Mouse (Mus musculus) right cerebral cortex, postnatal 4 days (tissue): ENCODE results near the gene Pctp.

Experiments used
- DNase-seq: peaks from one replicate; pipeline ENCODE4 v3.0.0-alpha.2; 2022

The Pctp gene

GRCm38 (mm10) chr11:89971296-89971695 lies 31.4 kb downstream of the Pctp start:
- no peak for DNase-seq

DNA sequence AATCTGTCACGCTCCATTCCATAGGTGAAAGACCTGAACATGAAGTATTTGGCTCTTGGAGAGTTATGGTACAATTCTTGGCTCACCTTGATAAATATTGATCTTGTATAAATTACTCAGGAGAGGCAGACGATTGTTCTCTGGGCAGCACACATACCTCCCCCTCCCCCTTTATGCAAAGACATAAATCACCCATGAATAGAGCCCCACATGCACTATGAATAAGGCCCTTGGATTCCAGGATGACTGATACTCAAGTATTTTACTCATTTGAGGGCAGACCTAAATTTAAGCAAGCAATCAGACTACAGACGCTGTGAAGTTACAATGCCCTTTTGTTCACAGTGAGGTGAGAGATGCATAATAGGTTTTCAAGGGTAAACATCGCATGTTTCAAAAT lies 32.0 kb downstream of the Pctp start:
- DNase-seq = no peak

- no peak for DNase-seq
Observed at GRCm38 (mm10) chr11:89969131-89969530, 33.6 kb downstream of the Pctp start.

DNA sequence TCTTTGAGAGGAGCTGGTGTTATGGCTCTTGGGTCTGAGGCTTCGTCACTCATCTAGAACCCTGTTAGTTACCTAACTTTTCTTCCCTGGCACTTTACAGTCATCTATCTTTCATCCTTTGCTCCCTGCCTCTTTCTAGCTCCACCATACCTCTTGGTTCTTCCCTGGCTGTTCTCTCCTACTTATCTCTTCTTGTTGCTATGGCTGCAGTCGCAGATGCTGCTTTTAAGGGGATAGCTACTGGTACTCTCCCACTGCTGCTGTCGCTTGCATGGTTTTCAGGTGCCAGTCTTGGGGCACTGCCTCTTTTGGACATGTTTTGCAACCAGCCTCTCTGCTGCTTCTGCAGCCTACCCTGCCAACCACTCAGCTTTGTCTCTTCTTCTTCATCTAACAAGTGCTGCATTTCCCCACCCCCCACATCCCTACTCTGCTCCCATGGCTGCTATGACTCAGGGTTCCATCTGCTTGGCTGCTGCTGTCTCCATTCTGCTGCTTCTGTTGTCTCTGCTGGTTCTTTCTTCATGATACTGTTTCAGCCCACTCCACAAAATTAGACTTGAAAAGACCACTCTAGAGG lies 51.9 kb downstream of the Pctp start:
- DNase-seq = no peak

DNA sequence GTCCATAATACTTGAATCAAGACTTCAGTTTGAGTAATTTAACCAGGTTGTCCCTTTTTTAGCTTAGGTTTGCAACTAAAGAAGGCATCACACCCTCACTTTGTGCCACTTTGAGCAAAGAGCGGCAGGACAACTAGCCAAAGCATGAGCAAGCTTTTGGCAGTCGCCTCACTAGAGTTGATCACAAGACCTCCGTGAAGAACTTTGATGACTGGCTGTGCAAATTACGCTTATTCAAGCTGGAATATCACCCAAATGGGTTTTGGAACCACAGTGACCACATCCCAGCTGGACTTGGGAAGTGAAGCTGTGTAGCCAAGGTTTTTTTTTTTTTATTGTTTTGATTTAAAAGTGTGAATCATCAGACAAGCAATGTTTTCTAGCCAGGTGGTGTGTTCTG lies 54.9 kb downstream of the Pctp start:
- no peak for DNase-seq

- DNase-seq = no peak
Observed at GRCm38 (mm10) chr11:89945159-89945558, 57.5 kb downstream of the Pctp start.

DNA sequence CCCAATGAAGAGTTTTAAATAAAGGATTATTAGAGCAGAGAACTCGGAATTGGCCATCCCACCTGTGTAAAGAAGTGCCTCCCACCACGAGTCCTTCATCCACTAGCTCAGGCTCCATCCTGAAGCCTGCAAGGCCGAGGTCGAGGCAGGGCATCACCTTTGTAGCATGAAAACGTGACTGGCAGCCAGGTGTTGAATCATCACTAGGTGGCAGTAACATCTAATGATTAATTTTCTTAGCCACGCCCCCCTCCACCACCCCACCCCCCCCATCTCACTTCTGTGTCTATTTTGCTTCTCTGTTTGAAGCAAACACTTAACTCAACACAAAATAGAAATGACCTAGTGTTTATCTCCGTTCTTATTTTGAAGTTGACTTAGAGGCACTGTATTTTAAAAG lies 65.5 kb downstream of the Pctp start:
- no peak for DNase-seq
